Mouse (Mus musculus): ENCODE measurements around the gene Ash1l. TPM values are rescaled to one million over a fixed set of nuclear protein-coding genes. Genes with fewer than 3 reads are reported as not detected.

Gene Ash1l
- total and polyA plus RNA-seq, 3 experiments: 9.6 to 22.2 (median 12.8) TPM

DNA sequence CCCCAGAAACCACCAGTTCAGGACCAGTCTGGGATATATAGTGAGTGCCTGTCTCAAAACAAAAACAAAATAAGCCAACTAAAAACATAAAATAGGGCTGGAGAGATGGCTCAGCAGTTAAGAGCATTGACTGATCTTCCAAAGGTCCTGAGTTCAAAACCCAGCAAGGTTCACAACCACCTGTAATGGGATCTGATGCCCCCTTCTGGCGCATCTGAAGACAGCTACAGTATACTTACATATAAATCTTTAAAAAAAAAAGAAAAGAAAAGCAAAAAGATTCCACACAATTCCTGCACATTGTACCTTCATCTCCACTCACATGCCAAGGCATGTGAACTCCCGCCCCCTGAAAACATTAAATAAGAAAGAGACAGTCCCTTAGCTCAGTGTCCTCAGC, 24.8 kb upstream of the Ash1l start:
- Histone ChIP-seq H3K36me3 (ENCODE audit: control insufficient read depth in 1 of 2, insufficient read depth in 2 of 2, low read length in 2 of 2) (peaks cover 24 to 41% of the 10 kb centered on the region in 2 experiments), H3K27ac (ENCODE audit: control insufficient read depth, low read depth, low read length) (no peak overlapping the region), H3K27me3 (ENCODE audit: control insufficient read depth in 1 of 2, insufficient read depth in 2 of 2, low read length in 2 of 2) (no peaks in the 10 kb centered on the region), H3K4me3 (ENCODE audit: control insufficient read depth in 1 of 2, insufficient read depth in 1 of 2, low read depth in 2 of 2, low read length in 2 of 2) (no peak overlapping the region), H3K4me1 (ENCODE audit: control insufficient read depth in 1 of 2, insufficient read depth in 2 of 2, low read length in 2 of 2) (peaks cover 12 to 24% of the 10 kb centered on the region in 2 experiments), H3K9me3 (replicated peaks; ENCODE audit: insufficient read depth, low read length) (no peaks in the 10 kb centered on the region), H3K9ac (ENCODE audit: control insufficient read depth, low read depth, low read length, poor library complexity, severe bottlenecking) (no peak overlapping the region), H3K79me2 (ENCODE audit: control insufficient read depth, insufficient read depth, low read length, poor library complexity) (no peaks in the 10 kb centered on the region)
- DNase-seq (ENCODE audit: low read depth, low spot score): peak; percentile 48
- TF ChIP-seq ZNF384 (IDR thresholded peaks at IDR 0.05; ENCODE audit: low read depth, low read length) (peak; percentile 81), RAD21 (IDR thresholded peaks at IDR 0.05; ENCODE audit: low read depth, low read length) (peak; percentile 41), CTCF (IDR thresholded peaks at IDR 0.05 in 2 of 3, conservative IDR thresholded peaks at IDR 0.05 in 1 of 3; ENCODE audit: control insufficient read depth in 1 of 3, insufficient read depth in 1 of 3, low read depth in 2 of 3, low read length in 3 of 3, poor library complexity in 1 of 3, severe bottlenecking in 1 of 3) (peak; percentile 18 to 52 (median 32); a peak in 4 of 6 replicates), SMC3 (IDR thresholded peaks at IDR 0.05; ENCODE audit: low read depth, low read length) (peak; percentile 61), ZC3H11A (IDR thresholded peaks at IDR 0.05; ENCODE audit: low read depth, low read length) (peak; percentile 57), GABPA (IDR thresholded peaks at IDR 0.05; ENCODE audit: low read depth, low read length) (no peak)

DNA sequence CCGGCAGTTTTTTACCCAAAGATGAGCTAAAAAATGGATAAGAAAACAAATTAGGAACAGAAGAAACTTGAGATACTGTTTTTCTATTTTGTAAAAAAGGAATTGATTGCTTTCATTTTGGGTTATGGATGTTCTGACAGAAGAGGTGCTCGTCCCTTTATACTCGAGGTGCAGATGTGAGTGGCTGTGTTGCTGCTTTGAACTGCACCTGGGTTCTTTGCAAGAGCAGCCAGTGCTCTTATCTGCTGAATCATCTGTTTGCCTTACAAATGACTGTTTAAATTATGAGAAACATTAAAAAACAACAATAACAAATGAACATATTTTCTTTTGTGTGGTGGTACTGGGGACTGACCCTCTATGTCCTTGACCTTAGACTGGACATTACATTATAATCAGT, 20.9 kb upstream of the Ash1l start:
- no peak for DNase-seq (ENCODE audit: low read depth, low spot score)
- H3K79me2 ChIP-seq (ENCODE audit: control insufficient read depth, insufficient read depth, low read length, poor library complexity): no peaks in the 10 kb centered on the region
- TF ChIP-seq ZKSCAN1 (IDR thresholded peaks at IDR 0.05; ENCODE audit: low read depth, low read length) (no peak), ELF1 (IDR thresholded peaks at IDR 0.05; ENCODE audit: low read depth, low read length) (no peak), MXI1 (IDR thresholded peaks at IDR 0.05; ENCODE audit: low read depth, low read length) (no peak), MAFK (IDR thresholded peaks at IDR 0.05; ENCODE audit: borderline replicate concordance, low read depth, low read length) (no peak)
- no peak overlapping the region for H3K4me3 ChIP-seq (ENCODE audit: control insufficient read depth in 1 of 2, insufficient read depth in 1 of 2, low read depth in 2 of 2, low read length in 2 of 2)
- H3K4me1 ChIP-seq (ENCODE audit: control insufficient read depth in 1 of 2, insufficient read depth in 2 of 2, low read length in 2 of 2): peaks cover 1 to 10% of the 10 kb centered on the region in 2 experiments
- H3K27ac ChIP-seq (ENCODE audit: control insufficient read depth, low read depth, low read length): no peak overlapping the region
- no peak overlapping the region for H3K9ac ChIP-seq (ENCODE audit: control insufficient read depth, low read depth, low read length, poor library complexity, severe bottlenecking)
- H3K9me3 ChIP-seq (replicated peaks; ENCODE audit: insufficient read depth, low read length): no peaks in the 10 kb centered on the region
- no peaks in the 10 kb centered on the region for H3K27me3 ChIP-seq (ENCODE audit: control insufficient read depth in 1 of 2, insufficient read depth in 2 of 2, low read length in 2 of 2)
- H3K36me3 ChIP-seq (ENCODE audit: control insufficient read depth in 1 of 2, insufficient read depth in 2 of 2, low read length in 2 of 2): peaks cover 11 to 40% of the 10 kb centered on the region in 2 experiments

DNA sequence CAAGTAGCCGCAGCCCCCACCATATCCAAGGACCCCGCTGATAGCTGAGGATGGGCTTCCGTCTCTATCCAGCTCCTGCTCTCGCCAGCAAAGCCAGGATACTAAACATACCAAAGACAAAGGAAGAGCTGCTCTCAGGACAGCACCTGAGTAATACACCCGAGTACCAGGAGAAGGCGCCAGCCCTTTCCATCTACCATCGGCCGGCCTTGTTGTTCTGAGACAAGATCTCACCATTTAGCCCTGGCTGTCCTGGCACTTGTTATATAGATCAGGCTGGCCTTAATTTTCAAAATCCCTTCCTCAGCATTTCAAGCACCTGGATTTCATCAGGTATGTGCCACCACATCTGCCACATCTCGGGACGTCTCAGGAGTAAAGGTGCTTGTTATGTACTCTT, 11.4 kb upstream of the Ash1l start:
- Histone ChIP-seq H3K9ac (ENCODE audit: control insufficient read depth, low read depth, low read length, poor library complexity, severe bottlenecking) (no peak overlapping the region), H3K4me1 (ENCODE audit: control insufficient read depth in 1 of 2, insufficient read depth in 2 of 2, low read length in 2 of 2) (peaks cover 0 to 1% of the 10 kb centered on the region in 2 experiments; a peak in 2 of 4 replicates), H3K27me3 (ENCODE audit: control insufficient read depth in 1 of 2, insufficient read depth in 2 of 2, low read length in 2 of 2) (no peaks in the 10 kb centered on the region), H3K9me3 (replicated peaks; ENCODE audit: insufficient read depth, low read length) (no peaks in the 10 kb centered on the region), H3K36me3 (ENCODE audit: control insufficient read depth in 1 of 2, insufficient read depth in 2 of 2, low read length in 2 of 2) (peaks cover 2 to 18% of the 10 kb centered on the region in 2 experiments; a peak in 2 of 4 replicates), H3K4me3 (ENCODE audit: control insufficient read depth in 1 of 2, insufficient read depth in 1 of 2, low read depth in 2 of 2, low read length in 2 of 2) (no peak overlapping the region), H3K79me2 (ENCODE audit: control insufficient read depth, insufficient read depth, low read length, poor library complexity) (peaks cover 6% of the 10 kb centered on the region), H3K27ac (ENCODE audit: control insufficient read depth, low read depth, low read length) (no peak overlapping the region)
- DNase-seq (ENCODE audit: low read depth, low spot score): no peak
- no peak for TF ChIP-seq ELF1 (IDR thresholded peaks at IDR 0.05; ENCODE audit: low read depth, low read length)
- TF ChIP-seq ETS1 (IDR thresholded peaks at IDR 0.05; ENCODE audit: low read depth, low read length): no peak
- no peak for TF ChIP-seq RAD21 (IDR thresholded peaks at IDR 0.05; ENCODE audit: low read depth, low read length)
- no peak for TF ChIP-seq EP300 (IDR thresholded peaks at IDR 0.05; ENCODE audit: low read depth in 1 of 2, low read length in 2 of 2)
- TF ChIP-seq TCF12 (IDR thresholded peaks at IDR 0.05; ENCODE audit: low read depth, low read length): no peak
- no peak for TF ChIP-seq USF2 (IDR thresholded peaks at IDR 0.05; ENCODE audit: borderline replicate concordance in 1 of 2, insufficient read depth in 1 of 2, low read depth in 1 of 2, low read length in 2 of 2)
